Mouse (Mus musculus) hematopoietic multipotent progenitor cell, adult 10-12 weeks (in vitro differentiated cells): ENCODE data around the gene Gm4302. TPM values are rescaled to one million over a fixed set of nuclear protein-coding genes. Genes with fewer than 3 reads are reported as not detected.

Experiments used
- polyA plus RNA-seq: library from polyadenylated mRNA; stranded (reverse); fragments of >175 nt; gene quantifications from 2 replicates; pipeline ENCODE4 v1.2.3, GENCODE M21; 2012; ENCODE audit warnings: low replicate concordance

The Gm4302 gene
- not detected in 2 replicates for polyA plus RNA-seq

DNA sequence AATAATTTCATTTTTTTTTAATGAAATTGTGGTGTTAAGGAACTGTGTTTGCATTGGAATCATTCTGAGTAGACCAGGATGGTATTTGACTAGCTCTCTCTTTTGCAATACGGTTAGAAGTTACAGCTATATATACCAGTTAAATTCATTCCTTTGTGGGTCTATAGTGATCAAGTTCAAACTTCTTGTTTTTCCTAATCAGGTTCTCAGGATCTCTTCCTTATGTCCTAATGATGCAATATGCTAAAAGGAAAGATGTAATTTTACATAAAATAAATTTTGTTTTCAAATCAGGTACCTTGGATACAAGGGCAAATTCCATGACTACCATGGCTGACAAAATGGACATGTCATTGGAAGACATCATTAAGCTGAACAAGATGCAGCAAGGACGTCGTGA lies at the start of gene Gm4302:
Gm4302 (plus strand) TSS at position 301 of the 400 bp plus-strand sequence.

DNA sequence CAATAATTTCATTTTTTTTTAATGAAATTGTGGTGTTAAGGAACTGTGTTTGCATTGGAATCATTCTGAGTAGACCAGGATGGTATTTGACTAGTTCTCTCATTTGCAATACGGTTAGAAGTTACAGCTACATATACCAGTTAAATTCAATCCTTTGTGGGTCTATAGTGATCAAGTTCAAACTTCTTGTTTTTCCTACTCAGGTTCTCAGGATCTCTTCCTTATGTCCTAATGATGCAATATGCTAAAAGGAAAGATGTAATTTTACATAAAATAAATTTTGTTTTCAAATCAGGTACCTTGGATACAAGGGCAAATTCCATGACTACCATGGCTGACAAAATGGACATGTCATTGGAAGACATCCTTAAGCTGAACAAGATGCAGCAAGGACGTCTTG lies 5.3 kb upstream of the Gm4302 start, which contains the start of gene Gm4301:
Gm4301 (plus strand) TSS at position 301 of the 400 bp plus-strand sequence.

DNA sequence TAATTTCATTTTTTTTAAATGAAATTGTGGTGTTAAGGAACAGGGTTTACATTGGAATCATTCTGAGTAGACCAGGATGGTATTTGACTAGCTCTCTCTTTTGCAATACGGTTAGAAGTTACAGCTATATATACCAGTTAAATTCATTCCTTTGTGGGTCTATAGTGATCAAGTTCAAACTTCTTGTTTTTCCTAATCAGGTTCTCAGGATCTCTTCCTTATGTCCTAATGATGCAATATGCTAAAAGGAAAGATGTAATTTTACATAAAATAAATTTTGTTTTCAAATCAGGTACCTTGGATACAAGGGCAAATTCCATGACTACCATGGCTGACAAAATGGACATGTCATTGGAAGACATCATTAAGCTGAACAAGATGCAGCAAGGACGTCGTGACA lies 5.0 kb downstream of the Gm4302 start, which contains the start of gene Gm4303:
Gm4303 (plus strand) TSS at position 301 of the 400 bp plus-strand sequence.

DNA sequence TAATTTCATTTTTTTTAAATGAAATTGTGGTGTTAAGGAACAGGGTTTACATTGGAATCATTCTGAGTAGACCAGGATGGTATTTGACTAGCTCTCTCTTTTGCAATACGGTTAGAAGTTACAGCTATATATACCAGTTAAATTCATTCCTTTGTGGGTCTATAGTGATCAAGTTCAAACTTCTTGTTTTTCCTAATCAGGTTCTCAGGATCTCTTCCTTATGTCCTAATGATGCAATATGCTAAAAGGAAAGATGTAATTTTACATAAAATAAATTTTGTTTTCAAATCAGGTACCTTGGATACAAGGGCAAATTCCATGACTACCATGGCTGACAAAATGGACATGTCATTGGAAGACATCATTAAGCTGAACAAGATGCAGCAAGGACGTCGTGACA lies 10.2 kb downstream of the Gm4302 start, which contains the start of gene Gm4305:
Gm4305 (plus strand) TSS at position 301 of the 400 bp plus-strand sequence.

DNA sequence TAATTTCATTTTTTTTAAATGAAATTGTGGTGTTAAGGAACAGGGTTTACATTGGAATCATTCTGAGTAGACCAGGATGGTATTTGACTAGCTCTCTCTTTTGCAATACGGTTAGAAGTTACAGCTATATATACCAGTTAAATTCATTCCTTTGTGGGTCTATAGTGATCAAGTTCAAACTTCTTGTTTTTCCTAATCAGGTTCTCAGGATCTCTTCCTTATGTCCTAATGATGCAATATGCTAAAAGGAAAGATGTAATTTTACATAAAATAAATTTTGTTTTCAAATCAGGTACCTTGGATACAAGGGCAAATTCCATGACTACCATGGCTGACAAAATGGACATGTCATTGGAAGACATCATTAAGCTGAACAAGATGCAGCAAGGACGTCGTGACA lies 20.4 kb downstream of the Gm4302 start, which contains the start of gene Gm4307:
Gm4307 (plus strand) TSS at position 301 of the 400 bp plus-strand sequence.

DNA sequence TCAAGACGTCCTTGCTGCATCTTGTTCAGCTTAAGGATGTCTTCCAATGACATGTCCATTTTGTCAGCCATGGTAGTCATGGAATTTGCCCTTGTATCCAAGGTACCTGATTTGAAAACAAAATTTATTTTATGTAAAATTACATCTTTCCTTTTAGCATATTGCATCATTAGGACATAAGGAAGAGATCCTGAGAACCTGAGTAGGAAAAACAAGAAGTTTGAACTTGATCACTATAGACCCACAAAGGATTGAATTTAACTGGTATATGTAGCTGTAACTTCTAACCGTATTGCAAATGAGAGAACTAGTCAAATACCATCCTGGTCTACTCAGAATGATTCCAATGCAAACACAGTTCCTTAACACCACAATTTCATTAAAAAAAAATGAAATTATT lies 41.8 kb downstream of the Gm4302 start, which contains the start of gene Gm4312:
Gm4312 (minus strand) TSS at position 101 of the 400 bp plus-strand sequence.

Other genes starting within 250 kb of the Gm4302 start
- gene Gm4301, start 5.2 kb upstream of the Gm4302 start, polyA plus RNA-seq = not detected in 2 replicates
- gene Gm4303, start 5.1 kb downstream of the Gm4302 start, polyA plus RNA-seq = not detected in 2 replicates
- not detected in 2 replicates for gene Gm4305, start 10.3 kb downstream of the Gm4302 start, polyA plus RNA-seq
- gene Gm4307, start 20.5 kb downstream of the Gm4302 start, polyA plus RNA-seq = not detected in 2 replicates
- gene Gm4312, start 41.7 kb downstream of the Gm4302 start, polyA plus RNA-seq = not detected in 2 replicates
- 0.24 and 2.6 TPM in 2 replicates for gene Tmtc3, start 146.5 kb downstream of the Gm4302 start, polyA plus RNA-seq
- 0.16 and 0.31 TPM in 2 replicates for gene Cep290, start 146.7 kb downstream of the Gm4302 start, polyA plus RNA-seq
- 2.0 and 4.2 TPM in 2 replicates for gene 4930430F08Rik, start 249.6 kb downstream of the Gm4302 start, polyA plus RNA-seq
- not detected in 2 replicates for gene 1700017N19Rik, start 249.6 kb downstream of the Gm4302 start, polyA plus RNA-seq